Mouse (Mus musculus): ENCODE measurements around the gene Pate2.
"Not testable (repeated sequence)": the region's sequence is repeated elsewhere in the genome, so short reads cannot be mapped to it uniquely, and the experiment has no call there.

The Pate2 gene

DNA sequence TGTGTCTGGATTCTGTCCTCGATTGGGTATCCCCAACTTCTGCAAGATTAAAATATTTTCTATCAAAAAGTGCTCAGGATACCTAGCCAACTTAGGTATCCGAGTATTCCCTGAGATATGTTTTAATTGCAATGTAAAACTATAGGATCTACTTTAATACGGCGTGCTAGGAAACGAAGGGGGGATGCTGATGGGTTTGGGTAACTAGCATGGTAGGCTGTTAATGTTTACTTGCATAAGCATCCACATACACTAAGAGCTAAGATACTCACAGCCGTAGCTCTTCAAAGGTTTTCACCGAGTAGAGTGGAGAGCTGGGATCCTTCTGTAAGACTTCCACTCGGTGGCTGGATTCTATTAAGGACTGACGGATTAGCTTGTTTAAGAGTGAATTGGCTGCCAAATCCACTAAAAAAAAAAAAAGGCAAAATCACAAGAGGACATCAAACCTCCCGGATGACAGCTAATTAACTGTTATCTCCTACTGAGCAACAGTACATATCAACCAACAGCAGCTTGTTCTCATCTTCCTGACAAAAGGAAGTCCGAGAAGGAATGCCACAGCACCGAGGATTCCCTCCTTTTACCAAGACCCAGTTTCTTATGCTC lies 13.5 kb upstream of the Pate2 start:
- no peak for DNase-seq (ENCODE audit: low spot score)

DNA sequence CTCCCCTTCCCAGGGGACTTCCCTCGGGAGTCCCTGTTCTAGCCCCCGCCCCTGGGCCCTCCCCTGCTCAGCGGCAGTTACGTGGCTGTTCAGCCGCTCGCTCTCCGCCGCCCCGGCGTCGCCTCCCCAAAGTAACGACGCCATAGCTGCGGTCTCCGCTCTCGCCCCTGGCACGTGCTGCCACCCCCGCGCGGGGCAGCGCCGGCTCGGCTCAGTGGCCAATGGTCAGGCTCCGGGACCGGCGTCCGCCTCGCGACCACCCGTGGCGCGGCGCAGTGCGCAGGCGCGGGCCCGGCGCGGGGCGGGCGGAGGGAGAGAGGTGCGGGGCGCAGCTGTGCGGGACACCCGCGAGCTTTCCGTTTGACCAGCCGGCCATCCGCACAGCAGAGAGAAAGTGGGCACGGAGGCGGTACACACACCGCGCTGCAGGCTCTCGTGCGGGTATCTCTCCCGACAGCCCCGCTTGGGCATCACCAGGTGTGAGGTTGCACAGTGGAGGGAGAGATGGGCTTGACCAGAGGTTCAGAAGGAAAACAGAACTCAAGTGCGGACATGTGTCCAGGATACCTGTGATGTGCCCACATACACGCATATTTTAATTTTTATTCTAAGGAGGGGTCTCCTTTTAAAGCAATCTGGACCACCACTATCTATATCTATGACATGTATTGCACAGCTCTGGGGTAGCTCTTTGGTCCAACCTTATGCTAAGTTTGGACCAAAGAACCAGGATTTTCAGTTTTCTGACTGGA lies 11.7 kb upstream of the Pate2 start, which contains the start of the genes Ddx25 and Pus3:
TSS of gene Ddx25 (minus strand) at position 272 of the 752 bp plus-strand sequence.
TSS of gene Pus3 (plus strand) at position 339 of the 752 bp plus-strand sequence.
- no peak for DNase-seq (ENCODE audit: low spot score)

- peak; percentile 62 for DNase-seq (ENCODE audit: low spot score)
Measured at GRCm38 (mm10) chr9:35559009-35559890, 10.8 kb upstream of the Pate2 start.

- DNase-seq (ENCODE audit: low spot score): no peak
Measured at GRCm38 (mm10) chr9:35561076-35561475, 9.0 kb upstream of the Pate2 start.

DNA sequence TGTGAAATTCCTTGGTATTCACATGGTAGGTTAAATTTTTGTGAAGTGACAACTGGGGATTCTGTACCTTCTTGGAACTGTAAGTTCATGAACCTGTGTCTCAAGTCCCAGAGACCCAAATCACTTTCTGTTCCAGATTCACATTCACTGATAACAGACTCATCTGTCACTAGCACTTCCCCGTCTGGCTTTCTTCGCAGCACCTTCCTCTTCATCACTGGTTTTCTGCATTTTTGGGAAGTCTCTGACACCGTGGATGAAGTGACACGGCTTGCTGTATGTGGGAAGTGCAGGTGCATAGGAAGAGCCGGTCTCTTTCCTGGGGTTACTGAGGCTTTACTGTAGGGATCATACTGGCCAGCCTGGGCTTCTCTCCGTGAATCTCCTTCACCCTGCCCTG lies 8.5 kb upstream of the Pate2 start:
- DNase-seq (ENCODE audit: low spot score): no peak

DNA sequence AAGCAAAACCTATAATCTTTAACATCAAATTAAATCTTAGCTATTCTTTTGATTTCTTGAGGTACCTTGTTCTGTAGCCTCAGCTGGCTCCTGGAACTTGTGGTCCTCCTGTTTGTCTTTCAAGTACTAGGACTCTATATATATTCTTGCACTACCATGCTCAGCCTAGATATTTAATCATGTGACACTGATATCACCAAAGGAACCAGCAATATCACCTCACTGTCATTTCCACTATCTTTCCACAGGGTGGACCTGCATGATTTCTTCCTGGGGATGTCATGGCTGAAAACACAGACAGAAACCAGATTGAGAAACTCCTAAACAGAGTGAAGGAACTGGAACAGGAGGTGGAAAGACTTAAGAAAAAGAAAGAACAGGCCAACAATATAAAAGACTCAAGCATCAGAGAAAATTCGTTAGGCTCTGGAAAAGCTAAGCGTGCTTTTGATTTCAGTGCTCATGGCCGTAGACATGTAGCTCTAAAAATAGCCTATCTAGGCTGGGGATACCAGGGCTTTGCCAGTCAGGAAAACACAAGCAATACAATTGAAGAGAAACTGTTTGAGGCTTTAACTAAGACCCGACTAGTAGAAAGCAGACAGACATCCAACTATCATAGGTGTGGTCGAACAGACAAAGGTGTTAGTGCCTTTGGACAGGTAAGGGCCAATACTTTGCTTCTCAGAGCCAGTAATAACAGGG lies 5.4 kb upstream of the Pate2 start:
- DNase-seq (ENCODE audit: low spot score): no peak

GRCm38 (mm10) chr9:35567995-35568394 lies 2.1 kb upstream of the Pate2 start:
- DNase-seq (ENCODE audit: low spot score): no peak

- DNase-seq (ENCODE audit: low spot score): no peak
Measured at GRCm38 (mm10) chr9:35570663-35571062, 579 bp downstream of the Pate2 start.

GRCm38 (mm10) chr9:35574416-35574815 lies 4.3 kb downstream of the Pate2 start:
- DNase-seq (ENCODE audit: low spot score): no peak

DNA sequence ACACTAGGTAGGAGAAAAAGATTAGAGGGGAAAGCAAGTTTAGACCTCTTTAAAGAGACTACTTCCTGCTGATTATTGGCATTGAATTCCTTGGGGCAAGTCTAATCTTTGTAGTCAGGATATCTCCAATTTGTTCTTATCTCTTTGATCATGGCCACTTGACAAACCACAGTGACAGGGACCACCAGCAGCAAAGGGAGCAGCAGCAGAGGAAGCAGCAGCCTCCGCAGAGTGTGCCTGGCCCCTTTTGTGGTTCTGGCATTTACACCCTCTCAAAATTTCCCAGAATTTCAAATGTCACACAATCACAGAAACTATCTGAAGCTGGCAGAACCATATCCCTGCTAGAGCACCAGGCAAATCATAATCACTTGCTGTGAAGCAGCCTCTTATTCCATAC lies 17.6 kb downstream of the Pate2 start:
- DNase-seq (ENCODE audit: low spot score): no peak

DNA sequence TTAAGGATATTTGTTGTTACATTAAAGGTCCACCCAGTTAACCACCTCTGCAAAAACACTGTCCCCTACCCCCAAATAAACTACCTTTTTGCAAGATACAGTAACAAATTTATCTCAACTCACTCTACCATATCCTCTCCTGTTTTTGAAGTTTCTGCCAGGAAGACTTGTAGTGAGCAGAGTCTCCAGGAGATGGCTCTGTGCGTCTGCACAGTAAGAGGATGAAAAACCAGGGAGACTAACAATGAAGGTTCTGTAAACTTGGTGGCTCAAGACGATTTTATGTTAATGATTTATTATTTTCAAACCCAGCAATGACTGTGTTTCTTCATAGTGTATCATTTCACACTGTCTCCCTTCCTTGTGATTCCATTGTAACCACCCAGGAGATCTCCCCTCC lies 22.8 kb downstream of the Pate2 start:
- no peak for DNase-seq (ENCODE audit: low spot score)

GRCm38 (mm10) chr9:35607647-35608405 lies 37.7 kb downstream of the Pate2 start:
- DNase-seq (ENCODE audit: low spot score): no peak

DNA sequence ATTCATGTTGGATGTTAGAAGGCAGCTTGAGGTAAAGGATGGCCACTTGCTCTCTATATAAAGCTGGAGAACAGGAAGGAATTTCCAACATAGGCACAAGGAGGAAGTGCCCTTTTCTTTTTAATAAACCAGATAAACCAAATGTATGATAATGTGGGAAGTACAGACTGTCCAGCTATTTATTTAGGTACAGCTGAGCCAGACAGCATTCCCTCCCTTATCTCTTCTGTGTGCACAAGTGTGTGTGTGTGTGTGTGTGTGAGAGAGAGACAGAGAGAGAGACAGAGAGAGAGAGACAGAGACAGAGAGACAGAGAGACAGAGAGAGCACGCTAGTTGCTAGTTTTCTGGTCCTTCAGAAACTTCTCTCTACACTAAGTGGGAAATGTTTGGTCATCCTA lies 41.8 kb downstream of the Pate2 start, which contains the start of gene Pate4:
TSS of gene Pate4 (minus strand) at position 101 of the 400 bp plus-strand sequence.
- no peak for DNase-seq (ENCODE audit: low spot score)

DNA sequence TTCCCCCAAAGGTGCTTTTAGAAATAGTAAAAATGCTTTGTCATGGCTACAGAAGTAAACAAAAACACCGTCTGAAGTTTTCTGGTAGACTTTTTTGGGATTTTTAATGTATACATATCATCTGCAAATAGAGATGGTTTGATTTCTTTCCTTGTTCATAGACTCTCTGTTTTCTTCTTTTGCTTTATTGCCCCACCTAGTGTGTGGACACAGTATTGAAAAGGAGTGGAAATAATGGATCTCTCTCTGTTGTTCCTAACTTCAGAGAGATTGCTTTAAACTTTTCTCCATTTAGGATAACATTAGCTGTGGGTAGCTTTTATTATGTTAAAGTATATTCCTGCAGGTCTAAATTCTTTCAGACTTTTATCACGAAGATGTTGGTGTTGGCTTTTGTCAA lies 43.9 kb downstream of the Pate2 start:
- DNase-seq (ENCODE audit: low spot score): no peak

DNA sequence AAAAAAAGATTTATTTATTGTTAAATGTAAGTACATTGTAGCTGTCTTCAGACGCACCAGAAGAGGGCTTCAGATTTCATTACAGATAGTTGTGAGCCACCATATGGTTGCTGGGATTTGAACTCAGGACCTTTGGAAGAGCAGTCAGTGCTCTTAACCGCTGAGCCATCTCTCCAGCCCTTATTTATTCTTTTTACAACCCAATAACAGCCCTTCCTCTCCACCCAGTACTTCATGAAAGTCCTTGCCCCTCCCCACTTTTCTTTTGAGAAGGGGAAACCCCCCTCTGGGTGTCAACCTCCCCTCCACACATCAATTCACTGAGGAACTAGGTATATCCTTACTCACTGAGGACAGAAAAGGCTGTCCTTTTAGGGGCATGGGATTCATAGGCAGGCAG lies 46.7 kb downstream of the Pate2 start:
- DNase-seq (ENCODE audit: low spot score): not testable (repeated sequence)

DNA sequence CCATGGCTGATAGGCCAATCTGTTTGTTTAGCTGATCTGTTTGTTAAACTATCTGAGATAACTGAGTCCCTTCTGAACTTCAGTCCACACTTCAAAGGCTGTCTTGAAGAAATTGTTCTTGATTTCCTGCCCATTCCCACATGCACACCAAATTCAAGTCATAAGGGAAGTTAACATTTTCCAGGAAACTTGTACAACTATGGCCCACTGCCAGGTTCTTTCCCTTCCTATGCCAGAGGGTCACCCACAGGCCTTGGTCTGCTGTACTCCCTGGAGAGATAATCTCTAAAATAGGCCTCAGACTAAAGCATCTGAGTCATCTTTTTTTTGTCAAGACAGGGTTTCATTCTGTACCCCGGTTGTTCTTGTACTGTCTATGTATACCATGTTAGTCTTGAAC lies 62.9 kb downstream of the Pate2 start:
- no peak for DNase-seq (ENCODE audit: low spot score)

- no peak for DNase-seq (ENCODE audit: low spot score)
Measured at GRCm38 (mm10) chr9:35648102-35648501, 78.0 kb downstream of the Pate2 start, which contains the start of gene Pate3. TSS of gene Pate3 (minus strand) at chr9:35648202.

- no peak for DNase-seq (ENCODE audit: low spot score)
Measured at GRCm38 (mm10) chr9:35673557-35673956, 103.5 kb downstream of the Pate2 start.

DNA sequence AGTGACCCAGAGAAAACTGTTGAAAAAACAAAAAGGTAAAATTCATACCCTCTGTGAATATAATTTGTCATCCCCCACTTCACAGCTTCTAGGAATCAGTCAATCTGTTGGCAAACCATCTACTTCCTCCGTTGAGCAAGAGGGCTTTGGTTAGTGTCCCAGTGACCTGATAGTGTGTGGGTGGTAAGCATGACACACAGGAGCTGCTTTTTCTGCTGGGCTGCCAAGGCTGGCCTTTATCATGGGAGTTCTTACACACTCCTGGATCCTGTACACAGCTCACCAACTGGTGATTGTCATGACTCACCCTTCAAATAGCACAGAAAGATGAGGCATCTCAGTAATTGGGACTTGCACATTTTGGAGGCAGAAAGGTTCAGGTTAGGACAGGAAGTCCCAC lies 116.9 kb downstream of the Pate2 start, which contains the start of gene Pate1:
TSS of gene Pate1 (minus strand) at position 378 of the 400 bp plus-strand sequence.
- DNase-seq (ENCODE audit: low spot score): no peak

DNA sequence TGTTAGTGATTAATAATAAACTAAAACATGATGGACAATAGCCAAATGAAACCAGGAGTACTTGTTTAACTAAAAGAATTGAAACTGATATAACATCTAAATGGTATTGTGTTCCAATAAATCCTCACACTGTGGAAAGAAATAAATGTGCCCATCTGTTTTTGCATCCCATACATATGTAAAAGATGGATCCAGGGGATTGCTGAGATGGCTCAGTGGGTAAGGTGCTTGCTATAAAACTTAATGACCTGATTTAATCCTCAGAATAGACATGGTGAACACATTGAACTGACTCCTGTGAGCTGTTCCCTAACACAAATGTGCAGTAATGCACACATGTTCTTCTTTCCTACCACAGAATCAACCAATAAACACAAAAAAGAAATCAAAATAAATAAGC lies 121.8 kb downstream of the Pate2 start:
- no peak for DNase-seq (ENCODE audit: low spot score)

- no peak for DNase-seq (ENCODE audit: low spot score)
Measured at GRCm38 (mm10) chr9:35707265-35707664, 137.2 kb downstream of the Pate2 start.
